Mouse (Mus musculus): ENCODE measurements around the gene Ranbp17. TPM values are rescaled to one million over a fixed set of nuclear protein-coding genes. Genes with fewer than 3 reads are reported as not detected.
A peak's percentile ranks its signal among the peaks of the same experiment; 100 is the strongest.

Gene Ranbp17
- total and polyA plus RNA-seq, 2 experiments from 2014 or later = 5.8 to 9.1 TPM

GRCm38 (mm10) chr11:33342061-33342460, 171.5 kb downstream of the Ranbp17 start:
- H3K4me1 ChIP-seq (ENCODE audit: insufficient read depth) = no peaks in the 10 kb centered on the region

DNA sequence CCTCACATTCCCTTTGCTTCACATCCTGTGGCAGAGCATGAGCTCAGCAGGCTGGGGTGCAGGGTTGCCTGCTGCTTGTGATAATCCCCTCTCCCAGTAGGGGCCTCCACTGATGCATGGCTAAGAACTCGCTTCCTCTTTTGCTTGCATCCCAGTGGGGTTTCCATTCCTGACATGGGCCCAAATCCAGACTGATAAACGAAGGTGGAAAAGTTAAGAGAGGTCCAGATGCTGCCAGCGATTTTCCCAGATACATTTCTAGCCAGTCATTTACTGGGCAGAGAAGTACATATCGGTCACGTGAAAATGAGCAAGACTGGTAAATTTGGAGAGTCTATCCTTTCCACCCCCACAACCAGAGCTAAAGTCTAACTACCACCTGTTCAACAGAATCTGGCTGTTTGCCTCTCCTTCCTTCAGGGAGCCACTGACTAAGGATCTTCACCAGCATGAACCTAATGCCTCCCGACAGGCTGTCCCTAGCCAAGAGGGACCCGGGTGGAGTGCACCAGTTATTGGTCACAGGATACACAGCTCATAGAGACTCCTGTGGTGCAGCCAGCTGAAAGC, 176.9 kb downstream of the Ranbp17 start:
- WGBS = 17% methylated on average over 7 of the region's 7 CpGs
- Histone ChIP-seq H3K9ac (no peak overlapping the region), H3K36me3 (ENCODE audit: insufficient read depth) (no peaks in the 10 kb centered on the region), H3K4me2 (ENCODE audit: low read depth) (no peak overlapping the region), H3K27ac (ENCODE audit: low read depth, low read length) (no peak overlapping the region), H3K4me3 (ENCODE audit: low read depth, low read length) (no peak overlapping the region), H3K4me1 (ENCODE audit: insufficient read depth) (no peaks in the 10 kb centered on the region), H3K9me3 (ENCODE audit: low read length) (no peaks in the 10 kb centered on the region), H3K27me3 (ENCODE audit: insufficient read depth, low read length) (no peaks in the 10 kb centered on the region)
- TF ChIP-seq CTCF (IDR thresholded peaks at IDR 0.05; ENCODE audit: low read depth) = peak; percentile 66
- DNase-seq (peak; percentile 39), ATAC-seq (peak; percentile 54; the same call in 1 of the 2 replicates)

More at GRCm38 (mm10) chr11:33342061-33342460, 171.5 kb downstream of the Ranbp17 start:
- 84% methylated on average over 2 of the region's 2 CpGs for WGBS
- Histone ChIP-seq H3K27me3 (ENCODE audit: insufficient read depth, low read length) (no peaks in the 10 kb centered on the region), H3K4me2 (ENCODE audit: low read depth) (no peak overlapping the region), H3K4me3 (ENCODE audit: low read depth, low read length) (no peak overlapping the region), H3K9ac (no peak overlapping the region), H3K27ac (ENCODE audit: low read depth, low read length) (no peak overlapping the region), H3K9me3 (ENCODE audit: low read length) (no peaks in the 10 kb centered on the region), H3K36me3 (ENCODE audit: insufficient read depth) (no peaks in the 10 kb centered on the region)
- DNase-seq = no peak
- TF ChIP-seq CTCF (IDR thresholded peaks at IDR 0.05; ENCODE audit: low read depth) = no peak
- peak; percentile 16; the same call in 1 of the 2 replicates for ATAC-seq

- Histone ChIP-seq H3K4me2 (ENCODE audit: low read depth) (no peak overlapping the region), H3K9ac (no peak overlapping the region), H3K27me3 (ENCODE audit: insufficient read depth, low read length) (no peaks in the 10 kb centered on the region), H3K4me3 (ENCODE audit: low read depth, low read length) (no peak overlapping the region), H3K4me1 (ENCODE audit: insufficient read depth) (no peaks in the 10 kb centered on the region), H3K36me3 (ENCODE audit: insufficient read depth) (no peaks in the 10 kb centered on the region), H3K9me3 (ENCODE audit: low read length) (no peaks in the 10 kb centered on the region), H3K27ac (ENCODE audit: low read depth, low read length) (no peak overlapping the region)
- DNase-seq (no peak), ATAC-seq (no peak)
- no peak for TF ChIP-seq CTCF (IDR thresholded peaks at IDR 0.05; ENCODE audit: low read depth)
- 84% methylated on average over 3 of the region's 3 CpGs for WGBS
Observed at GRCm38 (mm10) chr11:33335616-33336015, 177.9 kb downstream of the Ranbp17 start.

DNA sequence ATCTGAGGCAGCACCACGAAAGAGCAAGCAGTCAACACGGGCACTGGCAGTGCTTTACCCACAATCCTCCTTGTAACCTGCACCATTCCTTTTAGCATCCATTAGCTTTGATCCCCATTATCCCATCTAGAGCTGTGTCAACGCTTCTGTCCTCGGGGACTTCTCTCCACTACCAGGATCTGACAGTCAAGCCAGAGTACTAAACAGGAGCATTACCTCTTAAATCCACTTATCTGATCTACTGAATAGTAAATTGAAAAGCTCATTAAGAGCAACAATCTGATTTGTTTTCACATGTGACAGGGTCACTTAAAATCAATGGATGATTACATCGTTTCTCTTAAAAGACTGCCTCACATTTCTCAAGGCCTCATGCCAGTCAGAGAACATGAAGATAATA, 181.4 kb downstream of the Ranbp17 start:
- Histone ChIP-seq H3K9me3 (ENCODE audit: low read length) (no peaks in the 10 kb centered on the region), H3K27me3 (ENCODE audit: insufficient read depth, low read length) (no peaks in the 10 kb centered on the region), H3K27ac (ENCODE audit: low read depth, low read length) (no peak overlapping the region), H3K4me3 (ENCODE audit: low read depth, low read length) (no peak overlapping the region), H3K9ac (no peak overlapping the region), H3K4me2 (ENCODE audit: low read depth) (no peak overlapping the region), H3K36me3 (ENCODE audit: insufficient read depth) (no peaks in the 10 kb centered on the region), H3K4me1 (ENCODE audit: insufficient read depth) (no peaks in the 10 kb centered on the region)
- no peak for DNase-seq
- WGBS = 18% methylated on average over 5 of the region's 5 CpGs
- TF ChIP-seq CTCF (IDR thresholded peaks at IDR 0.05; ENCODE audit: low read depth) = no peak
- ATAC-seq = no peak

DNA sequence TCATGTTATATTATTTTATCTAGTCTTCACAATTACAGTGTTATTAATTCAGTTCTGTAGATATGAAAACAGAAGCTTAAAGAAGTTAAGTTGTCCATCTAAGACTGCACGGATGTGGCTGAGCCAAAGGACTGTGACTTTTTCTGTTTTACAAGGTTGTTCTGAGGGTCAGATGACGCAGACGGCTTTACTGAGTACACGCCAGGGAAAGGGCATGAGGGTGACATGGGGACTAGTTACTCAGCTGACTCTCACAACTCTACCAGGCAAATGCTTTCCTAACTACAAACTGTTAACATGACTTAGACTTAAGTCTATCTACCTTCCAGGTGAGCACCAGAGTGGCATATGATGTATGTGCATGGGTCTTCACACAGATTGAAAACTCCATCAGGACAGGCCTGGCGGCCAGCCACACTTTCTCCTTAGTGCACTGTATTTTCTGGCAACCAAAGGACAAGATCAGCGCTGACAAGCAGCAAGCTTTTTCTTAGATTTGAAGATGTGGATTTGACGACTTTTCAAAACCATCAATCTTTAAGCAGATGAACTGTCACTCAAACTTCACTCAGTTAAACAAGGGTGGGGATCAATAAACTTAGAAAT, 194.4 kb downstream of the Ranbp17 start:
- ATAC-seq = no peak
- Histone ChIP-seq H3K9me3 (ENCODE audit: low read length) (no peaks in the 10 kb centered on the region), H3K4me3 (ENCODE audit: low read depth, low read length) (no peak overlapping the region), H3K27ac (ENCODE audit: low read depth, low read length) (no peak overlapping the region), H3K27me3 (ENCODE audit: insufficient read depth, low read length) (no peaks in the 10 kb centered on the region), H3K4me1 (ENCODE audit: insufficient read depth) (no peaks in the 10 kb centered on the region), H3K36me3 (ENCODE audit: insufficient read depth) (no peaks in the 10 kb centered on the region; the same call in 1 of the 2 replicates), H3K9ac (no peak overlapping the region), H3K4me2 (ENCODE audit: low read depth) (no peak overlapping the region)
- WGBS = 87% methylated on average over 7 of the region's 7 CpGs
- TF ChIP-seq CTCF (IDR thresholded peaks at IDR 0.05; ENCODE audit: low read depth) = no peak
- DNase-seq = no peak

DNA sequence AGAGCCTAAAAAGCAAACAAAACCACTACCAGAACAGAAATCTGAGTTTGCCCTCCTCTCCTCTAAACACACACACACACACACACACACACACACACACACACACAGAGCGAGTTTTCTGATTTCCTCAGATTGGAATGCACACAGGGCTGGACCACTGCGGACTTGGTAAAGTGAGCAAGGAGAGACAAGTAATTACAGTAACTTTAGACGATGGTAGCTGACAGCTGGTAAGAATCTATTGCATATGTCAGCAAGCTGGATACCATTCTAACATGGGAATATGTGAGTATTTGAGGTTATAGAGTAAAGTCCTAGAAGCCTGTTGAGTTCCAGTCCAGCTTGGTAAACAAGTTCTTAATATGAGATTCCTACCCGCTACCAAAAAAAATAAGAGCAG, 204.0 kb downstream of the Ranbp17 start:
- H3K4me3 ChIP-seq (ENCODE audit: low read depth, low read length) = no peak overlapping the region
- no peaks in the 10 kb centered on the region for H3K9me3 ChIP-seq (ENCODE audit: low read length)
- DNase-seq (no peak), ATAC-seq (no peak)
- no peak overlapping the region for H3K4me2 ChIP-seq (ENCODE audit: low read depth)
- H3K4me1 ChIP-seq (ENCODE audit: insufficient read depth) = no peaks in the 10 kb centered on the region
- TF ChIP-seq CTCF (IDR thresholded peaks at IDR 0.05; ENCODE audit: low read depth) = no peak
- H3K27me3 ChIP-seq (ENCODE audit: insufficient read depth, low read length) = no peaks in the 10 kb centered on the region
- 75% methylated on average over 4 of the region's 4 CpGs for WGBS
- no peak overlapping the region for H3K27ac ChIP-seq (ENCODE audit: low read depth, low read length)
- H3K9ac ChIP-seq = no peak overlapping the region
- H3K36me3 ChIP-seq (ENCODE audit: insufficient read depth) = no peaks in the 10 kb centered on the region

GRCm38 (mm10) chr11:33300859-33301258, 212.7 kb downstream of the Ranbp17 start:
- H3K27ac ChIP-seq (ENCODE audit: low read depth, low read length) = no peak overlapping the region
- H3K27me3 ChIP-seq (ENCODE audit: insufficient read depth, low read length) = no peaks in the 10 kb centered on the region
- no peaks in the 10 kb centered on the region for H3K9me3 ChIP-seq (ENCODE audit: low read length)
- no peak for TF ChIP-seq CTCF (IDR thresholded peaks at IDR 0.05; ENCODE audit: low read depth)
- H3K9ac ChIP-seq = no peak overlapping the region
- no peak overlapping the region for H3K4me3 ChIP-seq (ENCODE audit: low read depth, low read length)
- no peaks in the 10 kb centered on the region for H3K36me3 ChIP-seq (ENCODE audit: insufficient read depth)
- 19% methylated on average over 8 of the region's 8 CpGs for WGBS
- no peak for ATAC-seq
- no peak overlapping the region for H3K4me2 ChIP-seq (ENCODE audit: low read depth)
- H3K4me1 ChIP-seq (ENCODE audit: insufficient read depth) = no peaks in the 10 kb centered on the region
- peak; percentile 24 for DNase-seq
